ENCODE assay signal across 8 mouse cellular contexts in genomic region chr11:79590664-79591590, GRCm38 (mm10). TPM values are rescaled to one million over a fixed set of nuclear protein-coding genes. Genes with fewer than 3 reads are reported as not detected.
DNase-seq lines count a peak whose midpoint lies in the region; ATAC-seq lines count a peak whose summit lies in the region.

TSS of gene Rab11fip4 (plus strand) at chr11:79591212.

- no peak within 1 kb of the TSS for H3K27ac ChIP-seq in kidney, embryonic 14.5 days (ENCODE audit: low read depth, low read length)
- 0 out of 2 replicates have a peak within 1 kb of the TSS, but pooled peaks have one; percentile 5 for H3K27ac ChIP-seq in forebrain, embryonic 11.5 days (ENCODE audit: low read depth, low read length)
- H3K27ac ChIP-seq in midbrain, embryonic 10.5 days (replicated peaks) = peak within 1 kb of the TSS; percentile 91
- no peak within 1 kb of the TSS for H3K27ac ChIP-seq in stomach, embryonic 16.5 days (ENCODE audit: low read length)

- peaks cover 9% of the 10 kb centered on the region; the same call in 1 of the 2 replicates for H3K4me1 ChIP-seq in kidney, embryonic 14.5 days (ENCODE audit: control insufficient read depth, insufficient read depth, low read length)
- peaks cover 5% of the 10 kb centered on the region; the same call in 1 of the 2 replicates for H3K4me1 ChIP-seq in forebrain, embryonic 11.5 days (replicated peaks; ENCODE audit: control insufficient read depth, insufficient read depth, low read length)
- peaks cover 60% of the 10 kb centered on the region for H3K4me1 ChIP-seq in midbrain, embryonic 10.5 days
- H3K4me1 ChIP-seq in stomach, embryonic 16.5 days (ENCODE audit: control insufficient read depth, insufficient read depth, low read length) = peaks cover 6% of the 10 kb centered on the region; the same call in 1 of the 2 replicates

- peak within 1 kb of the TSS; percentile 52 for H3K4me3 ChIP-seq in kidney, embryonic 14.5 days (ENCODE audit: low read length)
- peak within 1 kb of the TSS; percentile 72 for H3K4me3 ChIP-seq in forebrain, embryonic 11.5 days (ENCODE audit: low read depth, low read length)
- peak within 1 kb of the TSS; percentile 78 for H3K4me3 ChIP-seq in midbrain, embryonic 10.5 days
- peak within 1 kb of the TSS; percentile 57 for H3K4me3 ChIP-seq in stomach, embryonic 16.5 days (replicated peaks; ENCODE audit: low read length)

- no peaks in the 10 kb centered on the region for H3K9me3 ChIP-seq in kidney, embryonic 14.5 days (ENCODE audit: control insufficient read depth, low read length)
- no peaks in the 10 kb centered on the region for H3K9me3 ChIP-seq in forebrain, embryonic 11.5 days (ENCODE audit: control insufficient read depth, low read length)
- no peaks in the 10 kb centered on the region for H3K9me3 ChIP-seq in midbrain, embryonic 10.5 days (replicated peaks)
- no peaks in the 10 kb centered on the region for H3K9me3 ChIP-seq in stomach, embryonic 16.5 days (replicated peaks; ENCODE audit: control insufficient read depth, low read length)

- peak within 1 kb of the TSS; percentile 99 for H3K4me2 ChIP-seq in kidney, embryonic 14.5 days (replicated peaks; ENCODE audit: low read depth, low read length)
- peak within 1 kb of the TSS; percentile 82 for H3K4me2 ChIP-seq in forebrain, embryonic 11.5 days (ENCODE audit: low read depth, low read length, severe bottlenecking)
- peak within 1 kb of the TSS; percentile 90 for H3K4me2 ChIP-seq in stomach, embryonic 16.5 days (ENCODE audit: low read depth, low read length)

- peak; percentile 69 for ATAC-seq in kidney, embryonic 14.5 days (ENCODE audit: low FRiP score, low TSS enrichment)
- ATAC-seq in forebrain, embryonic 11.5 days (replicated peaks; ENCODE audit: low FRiP score) = peak; percentile 64
- ATAC-seq in stomach, embryonic 16.5 days (ENCODE audit: insufficient read depth, low FRiP score) = peak; percentile 49; the same call in 1 of the 2 replicates

- WGBS in kidney, embryonic 14.5 days = 2% methylated on average over 77 of the region's 98 CpGs
- 2% methylated on average over 53 of the region's 98 CpGs for WGBS in forebrain, embryonic 11.5 days
- 4% methylated on average over 98 of the region's 98 CpGs for WGBS in midbrain, embryonic 10.5 days
- under 1% methylated on average over 87 of the region's 98 CpGs for WGBS in stomach, embryonic 16.5 days

- peaks cover 45% of the 10 kb centered on the region for H3K27me3 ChIP-seq in kidney, embryonic 14.5 days (ENCODE audit: control insufficient read depth, insufficient read depth, low read length)
- H3K27me3 ChIP-seq in forebrain, embryonic 11.5 days (ENCODE audit: control insufficient read depth, insufficient read depth, low read length) = peaks cover 11% of the 10 kb centered on the region
- H3K27me3 ChIP-seq in midbrain, embryonic 10.5 days (ENCODE audit: low read depth, poor library complexity, severe bottlenecking) = peaks cover 51% of the 10 kb centered on the region
- H3K27me3 ChIP-seq in stomach, embryonic 16.5 days (ENCODE audit: control insufficient read depth, insufficient read depth, low read length) = peaks cover 44% of the 10 kb centered on the region

- peak within 1 kb of the TSS; percentile 62 for H3K9ac ChIP-seq in kidney, embryonic 14.5 days (ENCODE audit: low read depth, low read length)
- peak within 1 kb of the TSS; percentile 81 for H3K9ac ChIP-seq in forebrain, embryonic 11.5 days (ENCODE audit: low read length)
- peak within 1 kb of the TSS; percentile 60 for H3K9ac ChIP-seq in stomach, embryonic 16.5 days (ENCODE audit: low read length)

- DNase-seq in kidney, adult 11 months = no peak
- peak; percentile 81 for DNase-seq in brain, adult 2 months (ENCODE audit: low read depth, low spot score)
- peak; percentile 76 for DNase-seq in forebrain, embryonic 11.5 days (ENCODE audit: low spot score)
- peak; percentile 38 for DNase-seq in kidney, postnatal 10 days
- peak; percentile 63 for DNase-seq in midbrain, embryonic 10.5 days (ENCODE audit: low spot score)
- no peak for DNase-seq in adipocyte (ENCODE audit: low spot score)

- H3K36me3 ChIP-seq in kidney, embryonic 14.5 days (ENCODE audit: control insufficient read depth, insufficient read depth, low read length) = no peaks in the 10 kb centered on the region
- H3K36me3 ChIP-seq in forebrain, embryonic 11.5 days (ENCODE audit: control insufficient read depth, insufficient read depth, low read length) = no peaks in the 10 kb centered on the region
- no peaks in the 10 kb centered on the region for H3K36me3 ChIP-seq in midbrain, embryonic 10.5 days
- H3K36me3 ChIP-seq in stomach, embryonic 16.5 days (ENCODE audit: control insufficient read depth, insufficient read depth, low read length) = no peaks in the 10 kb centered on the region

RNA-seq across cellular contexts. Expression of gene Rab11fip4, which starts in this region (rescaled TPM):
- 4.8 and 7.1 TPM in 2 replicates for polyA plus RNA-seq in kidney, embryonic 14.5 days (2014; fragmentation: Nextera tagmentation; extraction: Ambion mirVana)
- polyA plus RNA-seq in forebrain, embryonic 11.5 days (2014; fragmentation: Nextera tagmentation; extraction: Ambion mirVana) = 16.0 and 16.8 TPM in 2 replicates
- 18.6 and 23.4 TPM in 2 replicates for polyA plus RNA-seq in midbrain, embryonic 10.5 days (2016; fragmentation: Nextera tagmentation; extraction: Ambion mirVana)
- polyA plus RNA-seq in stomach, embryonic 16.5 days (2015; fragmentation: Nextera tagmentation; extraction: Ambion mirVana) = 2.0 and 2.2 TPM in 2 replicates

Comparison
In these comparisons a context has a peak if more than half of its experiments do, and no peak if none do; other contexts are left out.
1. DNase-seq: peak in brain, adult 2 months (single experiment), forebrain, embryonic 11.5 days (single experiment), kidney, postnatal 10 days (single experiment) and midbrain, embryonic 10.5 days (single experiment); none in kidney, adult 11 months (single experiment) and adipocyte (single experiment).
2. H3K27ac ChIP-seq: peak in forebrain, embryonic 11.5 days (single experiment) and midbrain, embryonic 10.5 days (single experiment); none in kidney, embryonic 14.5 days (single experiment) and stomach, embryonic 16.5 days (single experiment).
3. Peak in every context shown above with its lines, with median percentiles within 50 percentile points of each other: ATAC-seq, H3K4me2 ChIP-seq, H3K4me3 ChIP-seq and H3K9ac ChIP-seq.